Mouse (Mus musculus) erythroblast, embryonic 14.5 days (primary cell): ENCODE measurements around the gene 3100002H09Rik. TPM values are rescaled to one million over a fixed set of nuclear protein-coding genes. Genes with fewer than 3 reads are reported as not detected.
A peak's percentile ranks its signal among the peaks of the same experiment; 100 is the strongest.

ENCODE experiments used
- H3K27me3 ChIP-seq: 2 replicates; pipeline ENCODE4 v1.6.1; 2012; ENCODE audit warnings: inconsistent platforms; ENCODE audit not compliant: control insufficient read depth
- H3K36me3 ChIP-seq: 2 replicates; pipeline ENCODE4 v1.6.1; 2012; ENCODE audit warnings: mild to moderate bottlenecking, inconsistent platforms; ENCODE audit not compliant: control insufficient read depth
- H3K4me1 ChIP-seq: 2 replicates; pipeline ENCODE4 v1.6.1; 2012; ENCODE audit warnings: inconsistent platforms; ENCODE audit not compliant: control insufficient read depth
- H3K4me3 ChIP-seq: replicated peaks from 2 replicates; pipeline ENCODE3; 2012; ENCODE audit warnings: moderate library complexity, mild to moderate bottlenecking, inconsistent platforms
- H3K9me3 ChIP-seq: 2 replicates; pipeline ENCODE4 v1.6.1; 2012; ENCODE audit warnings: low read length, inconsistent platforms, mixed read lengths; ENCODE audit not compliant: control insufficient read depth
- GATA1 ChIP-seq: IDR thresholded peaks from 2 replicates; pipeline ENCODE4 v1.6.1; 2012; ENCODE audit warnings: low read length, inconsistent platforms, mixed read lengths
- TAL1 ChIP-seq: IDR thresholded peaks from 3 replicates; pipeline ENCODE4 v1.6.1; 2012; ENCODE audit warnings: low read length, inconsistent platforms, mixed read lengths
- polyA plus RNA-seq: library from polyadenylated mRNA; stranded (reverse); fragments of >175 nt; gene quantifications from 2 replicates; pipeline ENCODE4 v1.2.3, GENCODE M21; 2012

The 3100002H09Rik gene
- polyA plus RNA-seq = not detected in 2 replicates

DNA sequence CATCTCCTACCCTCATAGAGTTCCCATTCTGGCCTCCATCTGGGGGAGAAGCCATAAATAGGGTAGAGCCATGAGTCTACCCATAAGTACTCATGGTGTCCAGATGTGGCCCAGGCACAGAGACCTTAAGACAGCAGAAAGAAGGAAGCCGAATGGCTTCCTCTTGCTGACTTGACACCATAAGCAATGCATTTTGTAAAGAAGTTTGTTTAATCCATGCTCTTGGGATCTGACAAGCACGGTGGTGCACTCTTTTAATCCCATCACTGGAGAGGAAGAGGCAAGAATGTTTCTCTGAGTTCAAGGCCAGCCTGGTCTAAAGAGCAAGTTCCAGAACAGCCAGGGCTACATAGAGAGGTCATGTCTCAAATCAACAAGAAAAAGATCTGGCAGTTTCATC lies at the start of gene 3100002H09Rik:
3100002H09Rik (minus strand) TSS at position 101 of the 400 bp plus-strand sequence.
- no peak within 1 kb of the TSS for H3K4me3 ChIP-seq
- H3K36me3 ChIP-seq = peaks cover 3% of the 10 kb centered on the region; the same call in 1 of the 2 replicates
- H3K27me3 ChIP-seq = peaks cover 36% of the 10 kb centered on the region
- peaks cover 66% of the 10 kb centered on the region for H3K4me1 ChIP-seq
- H3K9me3 ChIP-seq = no peaks in the 10 kb centered on the region
- no peak for TF ChIP-seq GATA1
- no peak for TF ChIP-seq TAL1

DNA sequence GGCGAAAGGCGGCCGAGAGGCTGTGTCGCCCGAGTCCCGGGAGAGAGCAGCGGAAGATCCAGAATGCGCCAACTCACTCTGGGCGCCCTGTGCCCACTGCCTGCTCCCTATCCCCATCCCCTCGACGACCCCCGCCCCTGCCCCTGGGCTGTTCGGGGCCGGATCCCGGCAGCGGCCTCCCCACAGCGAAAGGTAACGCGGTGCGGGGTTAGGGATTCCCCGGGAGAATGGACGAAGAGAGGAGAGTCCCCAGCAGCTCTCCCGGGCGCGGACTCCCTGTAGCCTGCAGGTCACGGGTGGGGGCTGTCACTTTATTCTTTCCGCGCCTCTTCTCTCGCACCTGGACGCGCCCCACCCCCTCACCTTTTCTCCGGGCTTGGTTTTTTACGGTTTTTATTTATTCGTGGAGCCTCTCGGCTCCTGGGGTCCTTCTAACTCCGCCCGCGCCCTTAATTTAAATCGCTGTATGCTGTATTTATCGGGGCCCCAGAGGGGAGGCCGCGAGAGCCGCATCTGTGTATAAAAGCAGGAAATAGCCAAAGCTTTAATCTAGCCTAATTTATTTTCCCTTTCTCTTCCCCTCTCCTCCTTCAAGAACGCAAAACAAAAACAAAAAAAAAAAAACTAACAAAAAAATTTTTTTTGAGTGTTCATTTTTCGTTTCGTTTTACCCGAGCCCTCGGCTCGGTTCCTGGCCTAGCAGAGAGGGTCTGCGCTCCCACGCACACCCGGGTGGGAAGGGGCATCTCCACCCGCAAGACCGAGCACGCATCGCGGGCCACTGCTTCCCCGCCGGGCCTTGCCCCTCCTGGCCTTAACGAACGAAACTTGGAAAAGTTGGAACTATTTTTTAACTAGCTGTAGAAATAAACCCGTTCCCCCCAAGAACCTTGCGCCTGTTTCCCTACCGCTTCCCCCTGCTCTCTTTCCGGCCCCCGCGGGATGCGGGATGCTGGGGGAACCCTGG lies 48.9 kb upstream of the 3100002H09Rik start:
- no peaks in the 10 kb centered on the region for H3K36me3 ChIP-seq
- peaks cover 100% of the 10 kb centered on the region for H3K27me3 ChIP-seq
- H3K4me3 ChIP-seq = no peak overlapping the region
- peaks cover 18% of the 10 kb centered on the region for H3K4me1 ChIP-seq
- peaks cover 23% of the 10 kb centered on the region for H3K9me3 ChIP-seq
- TF ChIP-seq GATA1 (no peak), TAL1 (no peak)

DNA sequence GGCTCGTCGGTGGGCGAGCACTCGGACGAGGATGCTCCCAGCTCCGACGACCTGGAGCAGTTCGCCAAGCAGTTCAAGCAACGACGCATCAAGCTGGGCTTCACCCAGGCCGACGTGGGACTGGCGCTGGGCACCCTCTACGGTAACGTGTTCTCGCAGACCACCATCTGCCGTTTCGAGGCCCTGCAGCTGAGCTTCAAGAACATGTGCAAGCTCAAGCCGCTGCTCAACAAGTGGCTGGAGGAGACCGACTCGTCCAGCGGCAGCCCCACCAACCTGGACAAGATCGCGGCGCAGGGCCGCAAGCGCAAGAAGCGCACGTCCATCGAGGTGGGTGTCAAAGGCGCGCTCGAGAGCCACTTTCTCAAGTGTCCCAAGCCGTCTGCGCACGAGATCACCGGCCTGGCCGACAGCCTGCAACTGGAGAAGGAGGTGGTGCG lies 47.8 kb upstream of the 3100002H09Rik start:
- TF ChIP-seq TAL1 (no peak), GATA1 (no peak)
- H3K36me3 ChIP-seq = no peaks in the 10 kb centered on the region
- H3K4me3 ChIP-seq = no peak overlapping the region
- H3K27me3 ChIP-seq = peaks cover 100% of the 10 kb centered on the region
- H3K9me3 ChIP-seq = peaks cover 23% of the 10 kb centered on the region
- H3K4me1 ChIP-seq = peaks cover 18% of the 10 kb centered on the region

DNA sequence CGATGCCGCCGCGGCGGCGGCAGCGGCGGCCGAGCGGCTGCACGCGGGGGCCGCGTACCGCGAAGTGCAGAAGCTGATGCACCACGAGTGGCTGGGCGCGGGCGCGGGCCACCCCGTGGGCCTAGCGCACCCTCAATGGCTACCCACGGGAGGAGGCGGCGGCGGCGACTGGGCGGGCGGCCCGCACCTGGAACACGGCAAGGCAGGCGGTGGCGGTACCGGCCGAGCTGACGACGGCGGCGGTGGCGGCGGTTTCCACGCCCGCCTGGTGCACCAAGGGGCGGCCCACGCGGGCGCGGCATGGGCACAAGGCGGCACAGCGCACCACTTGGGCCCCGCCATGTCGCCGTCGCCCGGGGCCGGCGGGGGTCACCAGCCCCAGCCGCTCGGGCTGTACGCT lies 47.2 kb upstream of the 3100002H09Rik start:
- Histone ChIP-seq H3K36me3 (no peaks in the 10 kb centered on the region), H3K27me3 (peaks cover 100% of the 10 kb centered on the region), H3K9me3 (peaks cover 23% of the 10 kb centered on the region), H3K4me3 (peak overlapping the region; percentile 30), H3K4me1 (peaks cover 18% of the 10 kb centered on the region)
- TF ChIP-seq GATA1 (no peak), TAL1 (no peak)

DNA sequence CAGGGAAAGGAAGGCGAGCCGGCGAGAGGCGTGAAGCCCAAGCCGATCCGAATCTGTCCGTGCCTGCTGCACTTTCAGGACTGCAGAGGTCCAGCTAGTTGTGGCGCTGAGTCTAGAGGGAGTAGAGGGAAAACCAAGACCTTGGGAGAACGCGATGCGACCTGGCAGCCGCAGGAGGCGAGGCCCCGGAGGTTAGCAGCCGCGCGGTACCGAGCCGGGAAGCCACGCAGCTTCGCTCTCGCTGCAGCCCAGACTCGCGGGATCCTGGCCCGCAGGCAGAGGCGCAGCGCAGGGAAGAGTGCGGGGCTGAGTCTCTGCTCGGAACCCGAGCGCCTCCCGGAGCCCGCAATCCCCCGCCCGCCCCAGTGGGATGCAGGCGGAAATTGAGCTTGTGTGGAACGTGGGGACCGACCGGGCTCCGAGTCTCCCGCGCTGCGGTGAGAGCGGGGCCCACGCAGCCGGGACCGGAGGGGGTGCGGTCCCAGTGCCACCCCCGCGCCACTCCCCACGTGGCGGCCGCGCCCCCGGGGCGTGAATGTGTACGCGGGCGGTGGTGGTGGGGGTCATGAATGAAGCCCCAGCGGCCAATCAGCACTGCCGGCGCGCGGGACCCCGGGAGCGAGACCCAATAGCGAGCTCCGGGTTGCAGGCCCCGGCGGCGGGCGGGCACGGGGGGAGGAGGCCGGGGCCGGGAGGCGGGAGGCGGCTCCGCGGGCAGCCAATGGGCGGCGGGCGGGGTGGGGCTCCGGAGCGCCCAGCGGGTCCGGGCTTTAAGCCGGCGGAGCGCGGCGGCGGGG lies 46.4 kb upstream of the 3100002H09Rik start:
- TF ChIP-seq TAL1 (no peak), GATA1 (no peak)

DNA sequence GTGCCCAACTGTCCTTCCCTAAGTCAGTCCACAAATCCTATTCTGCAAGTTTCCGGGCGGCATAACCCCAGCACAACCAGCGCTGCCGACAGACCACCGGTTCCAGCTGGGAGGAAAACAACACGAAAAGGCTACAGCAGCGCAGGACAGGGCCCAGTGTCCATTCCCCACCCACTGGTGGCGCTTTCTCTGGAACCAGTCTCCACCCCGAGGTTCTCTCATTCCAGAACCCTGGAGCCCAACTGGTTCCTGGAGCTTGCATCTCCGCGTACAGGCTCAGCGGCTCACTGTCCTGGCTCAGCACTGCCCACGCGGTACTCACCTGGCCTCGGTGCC lies 45.9 kb upstream of the 3100002H09Rik start, which contains the start of gene Pou3f1:
Pou3f1 (plus strand) TSS at position 290 of the 336 bp plus-strand sequence.
- Histone ChIP-seq H3K36me3 (no peaks in the 10 kb centered on the region), H3K4me3 (peak within 1 kb of the TSS; percentile 44), H3K9me3 (peaks cover 23% of the 10 kb centered on the region), H3K27me3 (peaks cover 100% of the 10 kb centered on the region), H3K4me1 (peaks cover 18% of the 10 kb centered on the region)
- TF ChIP-seq GATA1 = no peak
- TF ChIP-seq TAL1 = no peak

More for the DNA sequence above, 46.4 kb upstream of the 3100002H09Rik start:
- H3K4me3 ChIP-seq = peak overlapping the region; percentile 44
- H3K36me3 ChIP-seq = no peaks in the 10 kb centered on the region
- peaks cover 100% of the 10 kb centered on the region for H3K27me3 ChIP-seq
- peaks cover 18% of the 10 kb centered on the region for H3K4me1 ChIP-seq
- H3K9me3 ChIP-seq = peaks cover 23% of the 10 kb centered on the region

- peaks cover 11% of the 10 kb centered on the region; the same call in 1 of the 2 replicates for H3K9me3 ChIP-seq
- no peak overlapping the region for H3K4me3 ChIP-seq
- peaks cover 12% of the 10 kb centered on the region for H3K4me1 ChIP-seq
- no peaks in the 10 kb centered on the region for H3K36me3 ChIP-seq
- peaks cover 100% of the 10 kb centered on the region for H3K27me3 ChIP-seq
- TF ChIP-seq GATA1 (no peak), TAL1 (no peak)
Observed at GRCm38 (mm10) chr4:124652886-124653285, 42.3 kb upstream of the 3100002H09Rik start.

- Histone ChIP-seq H3K4me1 (peaks cover 34% of the 10 kb centered on the region), H3K27me3 (peaks cover 85% of the 10 kb centered on the region), H3K4me3 (no peak overlapping the region), H3K9me3 (no peaks in the 10 kb centered on the region), H3K36me3 (no peaks in the 10 kb centered on the region)
- TF ChIP-seq GATA1 (no peak), TAL1 (no peak)
Observed at GRCm38 (mm10) chr4:124647909-124648308, 37.3 kb upstream of the 3100002H09Rik start.

- H3K4me3 ChIP-seq = no peak overlapping the region
Observed at GRCm38 (mm10) chr4:124646591-124646990, 36.0 kb upstream of the 3100002H09Rik start.

More at GRCm38 (mm10) chr4:124646591-124646990, 36.0 kb upstream of the 3100002H09Rik start:
- Histone ChIP-seq H3K4me1 (peaks cover 34% of the 10 kb centered on the region), H3K9me3 (no peaks in the 10 kb centered on the region), H3K27me3 (peaks cover 81% of the 10 kb centered on the region), H3K36me3 (no peaks in the 10 kb centered on the region)
- TF ChIP-seq TAL1 (no peak), GATA1 (no peak)
